ENCODE assay signal across 16 mouse cellular contexts in genomic region chr4:106020338-106020737, GRCm38 (mm10).
DNase-seq lines count a peak whose midpoint lies in the region; ATAC-seq and TF ChIP-seq lines count a peak whose summit lies in the region.
"Had no signal": no experiment of that assay in that cellular context is flagged by ENCODE, and none has a peak within 500 bp of the region (broad histone marks: within the 10 kb centered on the region; RNA-seq: fewer than 3 reads in every experiment).

No protein-coding gene starts in this region.

- DNase-seq in heart, adult 11 months = no peak
- DNase-seq in lung, embryonic 14.5 days = peak; percentile 87
- no peak for DNase-seq in lung, adult 2 months
- peak; percentile 68 for DNase-seq in brain, embryonic 14.5 days (ENCODE audit: low read depth)
- peak; percentile 52 for DNase-seq in embryonic facial prominence, embryonic 14.5 days (ENCODE audit: low spot score)
- no peak for DNase-seq in embryo, embryonic 11 days
- DNase-seq: adrenal gland, postnatal 25 days; cerebellum, adult 2 months; gastrocnemius, adult 2 months; liver, postnatal 0 days; right cerebral cortex, postnatal 25 days; thymus, postnatal 4 days had no signal

- peak; percentile 23; the same call in 1 of the 2 replicates for ATAC-seq in heart, embryonic 16.5 days (replicated peaks; ENCODE audit: extremely low read depth, insufficient read depth, low FRiP score)
- peak; percentile 93 for ATAC-seq in lung, embryonic 14.5 days (ENCODE audit: insufficient read depth)
- peak; percentile 37; the same call in 1 of the 2 replicates for ATAC-seq in embryonic facial prominence, embryonic 14.5 days (ENCODE audit: low read depth)
- ATAC-seq in activated CD4-positive, CD25-positive, alpha-beta regulatory T cell, adult 4 months = no peak
- ATAC-seq: liver, postnatal 0 days; Patski had no signal

- 34% methylated on average over 4 of the region's 4 CpGs for WGBS in heart, embryonic 16.5 days
- WGBS in lung, embryonic 14.5 days = 19% methylated on average over 4 of the region's 4 CpGs
- 45% methylated on average over 4 of the region's 4 CpGs for WGBS in lung, adult 2 months
- 33% methylated on average over 4 of the region's 4 CpGs for WGBS in embryonic facial prominence, embryonic 14.5 days

- no peak overlapping the region for H3K4me3 ChIP-seq in heart, embryonic 16.5 days (ENCODE audit: low read length)
- H3K4me3 ChIP-seq in lung, embryonic 14.5 days (ENCODE audit: low read depth, low read length) = no peak overlapping the region
- no peak overlapping the region for H3K4me3 ChIP-seq in lung, adult 2 months (replicated peaks; ENCODE audit: extremely low read depth, low read depth, low read length)
- no peak overlapping the region for H3K4me3 ChIP-seq in embryonic facial prominence, embryonic 14.5 days (ENCODE audit: low read depth, low read length)
- H3K4me3 ChIP-seq: gastrocnemius, adult 2 months; heart, embryonic 15.5 days had no signal

- no peak overlapping the region for H3K4me2 ChIP-seq in heart, embryonic 16.5 days (ENCODE audit: low read depth, low read length)
- H3K4me2 ChIP-seq in lung, embryonic 14.5 days = no peak overlapping the region
- no peak overlapping the region for H3K4me2 ChIP-seq in embryonic facial prominence, embryonic 14.5 days (ENCODE audit: low read depth, low read length)
- H3K4me2 ChIP-seq: heart, embryonic 15.5 days had no signal

- TF ChIP-seq CTCF in lung, embryonic 14.5 days (IDR thresholded peaks at IDR 0.05; ENCODE audit: low read depth) = no peak
- no peak for TF ChIP-seq CTCF in lung, adult 2 months (IDR thresholded peaks at IDR 0.05; ENCODE audit: insufficient read depth, low read length)
- no peak for TF ChIP-seq CTCF in brain, embryonic 14.5 days (IDR thresholded peaks at IDR 0.05; ENCODE audit: borderline replicate concordance, extremely low read depth, insufficient read depth, insufficient read length)

- no peaks in the 10 kb centered on the region for H3K27me3 ChIP-seq in heart, embryonic 16.5 days (ENCODE audit: control insufficient read depth, insufficient read depth, low read length)
- no peaks in the 10 kb centered on the region for H3K27me3 ChIP-seq in lung, embryonic 14.5 days (ENCODE audit: insufficient read depth, low read length)
- H3K27me3 ChIP-seq in embryonic facial prominence, embryonic 14.5 days (replicated peaks; ENCODE audit: control insufficient read depth, insufficient read depth, low read length) = no peaks in the 10 kb centered on the region
- H3K27me3 ChIP-seq: heart, embryonic 15.5 days; Patski had no signal

- TF ChIP-seq POLR2A in lung, adult 2 months (IDR thresholded peaks at IDR 0.05; ENCODE audit: borderline replicate concordance, extremely low read depth, low read depth, low read length) = no peak
- TF ChIP-seq POLR2A in brain, embryonic 14.5 days (IDR thresholded peaks at IDR 0.05; ENCODE audit: borderline replicate concordance, extremely low read depth, insufficient read depth, insufficient read length, poor library complexity, severe bottlenecking) = no peak

- H3K4me1 ChIP-seq in heart, embryonic 16.5 days (ENCODE audit: control insufficient read depth, insufficient read depth, low read length) = no peaks in the 10 kb centered on the region
- 0 out of 2 replicates have a peak, but pooled peaks cover 6% of the 10 kb centered on the region for H3K4me1 ChIP-seq in lung, embryonic 14.5 days (ENCODE audit: insufficient read depth)
- no peaks in the 10 kb centered on the region for H3K4me1 ChIP-seq in lung, adult 2 months (ENCODE audit: control insufficient read depth, insufficient read depth, low read length)
- H3K4me1 ChIP-seq in embryonic facial prominence, embryonic 14.5 days (ENCODE audit: control insufficient read depth, insufficient read depth, low read length) = peaks cover 16% of the 10 kb centered on the region; the same call in 1 of the 2 replicates

- no peak overlapping the region for H3K27ac ChIP-seq in heart, embryonic 16.5 days (ENCODE audit: low read length)
- no peak overlapping the region for H3K27ac ChIP-seq in lung, embryonic 14.5 days (ENCODE audit: low read depth)
- no peak overlapping the region for H3K27ac ChIP-seq in embryonic facial prominence, embryonic 14.5 days (replicated peaks; ENCODE audit: low read depth, low read length)
- H3K27ac ChIP-seq: gastrocnemius, adult 2 months; heart, embryonic 15.5 days had no signal

- H3K9ac ChIP-seq in heart, embryonic 16.5 days (ENCODE audit: low read length) = no peak overlapping the region
- no peak overlapping the region for H3K9ac ChIP-seq in lung, embryonic 14.5 days
- H3K9ac ChIP-seq in embryonic facial prominence, embryonic 14.5 days (ENCODE audit: low read depth, low read length) = no peak overlapping the region
- H3K9ac ChIP-seq: heart, embryonic 15.5 days; liver, postnatal 0 days had no signal

- H3K9me3 ChIP-seq in heart, embryonic 16.5 days (replicated peaks; ENCODE audit: control insufficient read depth, low read length) = no peaks in the 10 kb centered on the region
- no peaks in the 10 kb centered on the region for H3K9me3 ChIP-seq in lung, embryonic 14.5 days (ENCODE audit: low read depth, low read length)
- no peaks in the 10 kb centered on the region for H3K9me3 ChIP-seq in embryonic facial prominence, embryonic 14.5 days (ENCODE audit: control insufficient read depth, low read length)
- H3K9me3 ChIP-seq: heart, embryonic 15.5 days had no signal

- no peaks in the 10 kb centered on the region for H3K36me3 ChIP-seq in heart, embryonic 16.5 days (ENCODE audit: control insufficient read depth, insufficient read depth)
- no peaks in the 10 kb centered on the region for H3K36me3 ChIP-seq in lung, embryonic 14.5 days (ENCODE audit: insufficient read depth)
- no peaks in the 10 kb centered on the region for H3K36me3 ChIP-seq in embryonic facial prominence, embryonic 14.5 days (ENCODE audit: control insufficient read depth, insufficient read depth, low read length)
- H3K36me3 ChIP-seq: heart, embryonic 15.5 days had no signal

Comparison
In these comparisons a context has a peak if more than half of its experiments do, and no peak if none do; other contexts are left out.
1. DNase-seq: peak in lung, embryonic 14.5 days (single experiment), brain, embryonic 14.5 days (single experiment) and embryonic facial prominence, embryonic 14.5 days (single experiment); none in heart, adult 11 months (single experiment), lung, adult 2 months (single experiment) and embryo, embryonic 11 days (single experiment).